Mouse (Mus musculus): ENCODE measurements at regions not wholly inside any gene's neighbourhood (a gene's known extent, or its start where the extent isn't known, plus 50 kb on each side); places are given as distances from the start of the nearest gene placed in this dataset.

DNA sequence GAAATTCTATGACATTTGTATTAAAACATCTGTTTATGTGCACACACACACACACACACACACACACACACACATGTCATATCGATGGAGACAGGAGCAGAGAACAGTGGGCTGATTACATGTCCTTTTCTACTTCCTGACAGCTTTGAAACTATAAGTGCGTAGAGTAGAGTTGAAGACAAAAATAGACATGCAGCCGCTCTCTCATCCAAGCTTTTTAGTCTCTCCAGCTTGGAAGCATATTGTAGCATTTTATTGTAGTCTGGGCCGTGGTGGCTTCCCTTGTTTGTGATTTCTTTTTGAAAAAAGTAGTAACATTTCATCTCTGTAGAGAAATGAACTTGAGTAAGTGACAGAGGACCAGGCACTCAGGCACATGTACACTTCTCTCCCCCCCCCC is 306.7 kb downstream of the Elavl2 start:
- Histone ChIP-seq H3K4me3 (ENCODE audit: low read length) (no peak overlapping the region), H3K4me2 (ENCODE audit: low read depth, low read length) (no peak overlapping the region), H3K9ac (replicated peaks; ENCODE audit: low read length) (no peak overlapping the region), H3K27me3 (ENCODE audit: insufficient read depth, low read length) (no peaks in the 10 kb centered on the region), H3K36me3 (ENCODE audit: insufficient read depth, low read length) (no peaks in the 10 kb centered on the region), H3K27ac (no peak overlapping the region), H3K9me3 (ENCODE audit: low read length) (no peaks in the 10 kb centered on the region), H3K4me1 (ENCODE audit: insufficient read depth, low read length) (no peaks in the 10 kb centered on the region)
- no peak for ATAC-seq
- WGBS: 76% methylated on average over 4 of the region's 4 CpGs
- no peak for TF ChIP-seq CTCF (IDR thresholded peaks at IDR 0.05; ENCODE audit: low read depth)
- no peak for DNase-seq (ENCODE audit: low spot score)

- H3K9ac ChIP-seq (replicated peaks; ENCODE audit: low read length): no peak overlapping the region
- no peaks in the 10 kb centered on the region for H3K27me3 ChIP-seq (ENCODE audit: insufficient read depth, low read length)
- WGBS: 32% methylated on average over 8 of the region's 8 CpGs
- TF ChIP-seq CTCF (IDR thresholded peaks at IDR 0.05; ENCODE audit: low read depth): no peak
- H3K4me2 ChIP-seq (ENCODE audit: low read depth, low read length): no peak overlapping the region; the same call in 1 of the 2 replicates
- DNase-seq (ENCODE audit: low spot score) (peak; percentile 79), ATAC-seq (peak; percentile 86)
- no peaks in the 10 kb centered on the region for H3K36me3 ChIP-seq (ENCODE audit: insufficient read depth, low read length)
- no peaks in the 10 kb centered on the region for H3K9me3 ChIP-seq (ENCODE audit: low read length)
- H3K4me3 ChIP-seq (ENCODE audit: low read length): no peak overlapping the region
- H3K4me1 ChIP-seq (ENCODE audit: insufficient read depth, low read length): no peaks in the 10 kb centered on the region
- H3K27ac ChIP-seq: peak overlapping the region; percentile 36; the same call in 1 of the 2 replicates
Measured at GRCm38 (mm10) chr4:91092323-91092722, 308.3 kb downstream of the Elavl2 start.

DNA sequence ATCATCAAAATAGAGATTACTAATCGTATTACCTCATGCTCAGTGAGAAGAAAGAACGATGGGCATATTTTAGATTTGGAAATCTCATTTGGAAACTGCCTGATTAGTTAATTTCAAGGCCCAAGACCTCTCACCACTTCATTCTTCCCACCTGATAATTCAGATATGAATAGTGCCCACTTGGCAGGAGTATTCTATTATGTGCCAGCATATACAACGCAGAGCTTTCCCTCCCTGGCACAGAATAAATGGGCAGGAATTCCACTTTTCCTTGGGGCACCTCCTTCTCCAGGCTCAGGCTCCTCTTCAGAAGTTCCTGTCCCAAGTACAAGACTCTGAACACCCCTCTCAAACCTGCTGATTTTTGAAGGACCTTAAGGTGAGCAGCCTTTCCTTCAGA is 308.7 kb downstream of the Elavl2 start:
- peak; percentile 17 for ATAC-seq

DNA sequence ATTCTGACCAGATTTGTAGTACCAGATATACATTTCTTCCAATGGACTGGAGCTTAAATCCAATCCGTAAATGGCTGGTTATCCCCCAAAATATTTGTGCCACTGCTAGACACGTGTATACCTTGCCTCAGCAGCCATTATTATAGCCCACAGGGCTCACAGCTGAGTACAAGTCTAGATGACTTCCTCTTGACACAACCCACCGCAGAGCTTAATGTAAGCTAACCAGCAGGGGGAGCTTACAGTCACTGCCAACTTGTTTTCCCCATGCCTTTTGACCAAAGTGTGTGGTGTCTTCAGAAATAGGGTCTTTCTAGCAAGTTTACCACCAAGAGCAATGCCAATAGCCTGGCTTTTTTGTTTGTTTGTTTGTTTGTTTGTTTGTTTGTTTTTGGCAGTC is 316.6 kb downstream of the Elavl2 start:
- Histone ChIP-seq H3K27me3 (ENCODE audit: insufficient read depth, low read length) (no peaks in the 10 kb centered on the region), H3K36me3 (ENCODE audit: insufficient read depth, low read length) (no peaks in the 10 kb centered on the region), H3K9me3 (ENCODE audit: low read length) (no peaks in the 10 kb centered on the region), H3K9ac (replicated peaks; ENCODE audit: low read length) (no peak overlapping the region), H3K27ac (no peak overlapping the region), H3K4me2 (ENCODE audit: low read depth, low read length) (no peak overlapping the region), H3K4me3 (ENCODE audit: low read length) (no peak overlapping the region), H3K4me1 (ENCODE audit: insufficient read depth, low read length) (no peaks in the 10 kb centered on the region)
- TF ChIP-seq CTCF (IDR thresholded peaks at IDR 0.05; ENCODE audit: low read depth): peak; percentile 68
- WGBS: 57% methylated on average over 3 of the region's 3 CpGs
- DNase-seq (ENCODE audit: low spot score) (peak; percentile 39), ATAC-seq (no peak)

More for the DNA sequence above, 308.7 kb downstream of the Elavl2 start:
- H3K9me3 ChIP-seq (ENCODE audit: low read length): no peaks in the 10 kb centered on the region
- WGBS: 65% methylated on average over 3 of the region's 3 CpGs
- TF ChIP-seq CTCF (IDR thresholded peaks at IDR 0.05; ENCODE audit: low read depth): no peak
- H3K4me2 ChIP-seq (ENCODE audit: low read depth, low read length): no peak overlapping the region; the same call in 1 of the 2 replicates
- H3K27me3 ChIP-seq (ENCODE audit: insufficient read depth, low read length): no peaks in the 10 kb centered on the region
- no peak overlapping the region for H3K9ac ChIP-seq (replicated peaks; ENCODE audit: low read length)
- no peaks in the 10 kb centered on the region for H3K4me1 ChIP-seq (ENCODE audit: insufficient read depth, low read length)
- H3K36me3 ChIP-seq (ENCODE audit: insufficient read depth, low read length): no peaks in the 10 kb centered on the region
- no peak for DNase-seq (ENCODE audit: low spot score)
- no peak overlapping the region for H3K4me3 ChIP-seq (ENCODE audit: low read length)
- H3K27ac ChIP-seq: peak overlapping the region; percentile 36; the same call in 1 of the 2 replicates

- ATAC-seq (no peak; the same call in 1 of the 2 replicates), DNase-seq (ENCODE audit: low spot score) (no peak)
- no peak overlapping the region for H3K27ac ChIP-seq
- no peaks in the 10 kb centered on the region for H3K4me1 ChIP-seq (ENCODE audit: insufficient read depth, low read length)
- WGBS: 86% methylated on average over 4 of the region's 4 CpGs
- no peak overlapping the region for H3K9ac ChIP-seq (replicated peaks; ENCODE audit: low read length)
- no peak overlapping the region for H3K4me2 ChIP-seq (ENCODE audit: low read depth, low read length)
- no peaks in the 10 kb centered on the region for H3K27me3 ChIP-seq (ENCODE audit: insufficient read depth, low read length)
- H3K9me3 ChIP-seq (ENCODE audit: low read length): no peaks in the 10 kb centered on the region
- no peak for TF ChIP-seq CTCF (IDR thresholded peaks at IDR 0.05; ENCODE audit: low read depth)
- no peak overlapping the region for H3K4me3 ChIP-seq (ENCODE audit: low read length)
- no peaks in the 10 kb centered on the region for H3K36me3 ChIP-seq (ENCODE audit: insufficient read depth, low read length)
Measured at GRCm38 (mm10) chr4:91081447-91081846, 319.1 kb downstream of the Elavl2 start.

- H3K27ac ChIP-seq: no peak overlapping the region
- H3K9ac ChIP-seq (replicated peaks; ENCODE audit: low read length): no peak overlapping the region
- 19% methylated on average over 10 of the region's 10 CpGs for WGBS
- no peak overlapping the region for H3K4me2 ChIP-seq (ENCODE audit: low read depth, low read length)
- peak; percentile 82 for ATAC-seq
- no peaks in the 10 kb centered on the region for H3K27me3 ChIP-seq (ENCODE audit: insufficient read depth, low read length)
- TF ChIP-seq CTCF (IDR thresholded peaks at IDR 0.05; ENCODE audit: low read depth): no peak
- no peak overlapping the region for H3K4me3 ChIP-seq (ENCODE audit: low read length)
- H3K4me1 ChIP-seq (ENCODE audit: insufficient read depth, low read length): no peaks in the 10 kb centered on the region
- no peaks in the 10 kb centered on the region for H3K36me3 ChIP-seq (ENCODE audit: insufficient read depth, low read length)
- DNase-seq (ENCODE audit: low spot score): peak; percentile 68
- no peaks in the 10 kb centered on the region for H3K9me3 ChIP-seq (ENCODE audit: low read length)
Measured at GRCm38 (mm10) chr4:91080620-91081441, 319.8 kb downstream of the Elavl2 start.

GRCm38 (mm10) chr4:91071263-91071662 is 329.3 kb downstream of the Elavl2 start:
- Histone ChIP-seq H3K36me3 (ENCODE audit: insufficient read depth, low read length) (no peaks in the 10 kb centered on the region), H3K4me2 (ENCODE audit: low read depth, low read length) (no peak overlapping the region), H3K9me3 (ENCODE audit: low read length) (no peaks in the 10 kb centered on the region), H3K9ac (replicated peaks; ENCODE audit: low read length) (no peak overlapping the region), H3K27ac (no peak overlapping the region), H3K4me1 (ENCODE audit: insufficient read depth, low read length) (no peaks in the 10 kb centered on the region), H3K27me3 (ENCODE audit: insufficient read depth, low read length) (no peaks in the 10 kb centered on the region), H3K4me3 (ENCODE audit: low read length) (no peak overlapping the region)
- 89% methylated on average over 2 of the region's 2 CpGs for WGBS
- no peak for TF ChIP-seq CTCF (IDR thresholded peaks at IDR 0.05; ENCODE audit: low read depth)
- ATAC-seq (no peak), DNase-seq (ENCODE audit: low spot score) (no peak)
